Mouse (Mus musculus) cortical plate, adult 2 months (tissue): ENCODE results near the gene Mnd1. TPM values are rescaled to one million over a fixed set of nuclear protein-coding genes. Genes with fewer than 3 reads are reported as not detected.

Source experiments
- H3K27ac ChIP-seq: fragments of 200-500 bp; 2 replicates; pipeline ENCODE4 v1.5.1; 2012; ENCODE audit warnings: low read length, control low read depth, inconsistent platforms; ENCODE audit not compliant: insufficient read depth
- H3K4me1 ChIP-seq: fragments of 200-500 bp; 2 replicates; pipeline ENCODE4 v1.6.1; 2011; ENCODE audit warnings: low read length; ENCODE audit not compliant: control insufficient read depth, insufficient read depth
- H3K4me3 ChIP-seq: fragments of 200-500 bp; 2 replicates; pipeline ENCODE4 v1.5.1; 2011; ENCODE audit warnings: mild to moderate bottlenecking, low read length, control low read depth; ENCODE audit not compliant: insufficient read depth
- CTCF ChIP-seq: fragments of 200-500 bp; IDR thresholded peaks from 2 replicates; pipeline ENCODE4 v1.5.1; 2011; ENCODE audit warnings: mild to moderate bottlenecking, control low read depth, low read length; ENCODE audit not compliant: insufficient read depth; ENCODE audit errors: extremely low read depth
- POLR2A ChIP-seq: fragments of 200-500 bp; IDR thresholded peaks from 2 replicates; pipeline ENCODE4 v1.6.1; 2011; ENCODE audit warnings: mild to moderate bottlenecking, low read length, control low read depth; ENCODE audit not compliant: insufficient read depth; ENCODE audit errors: extremely low read depth
- polyA plus RNA-seq: library from polyadenylated mRNA; depleted of rRNA; stranded (reverse); fragments of >200 nt; gene quantifications from 2 replicates; pipeline ENCODE4 v1.2.3, GENCODE M21; 2012

The Mnd1 gene
- polyA plus RNA-seq, 1 experiment = 0.94 TPM

DNA sequence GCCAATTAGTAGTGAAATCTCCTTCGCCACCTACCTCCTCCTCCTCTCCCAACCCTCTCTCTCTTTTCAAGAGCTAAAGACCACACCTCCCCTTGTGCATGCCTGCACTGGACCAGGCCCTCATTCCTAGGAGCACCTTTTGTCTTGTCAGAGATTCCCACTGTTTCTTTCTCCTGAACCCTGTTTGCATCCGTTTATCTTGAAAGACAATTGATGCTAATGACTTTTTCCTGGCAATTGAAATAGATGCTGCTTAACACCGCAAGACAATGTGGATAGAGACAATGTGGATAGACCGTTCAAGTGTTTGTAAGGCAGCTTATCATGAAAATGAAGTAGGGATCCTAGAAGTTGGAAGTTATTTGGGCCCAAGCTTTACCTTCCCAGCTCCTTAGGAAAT, 26.1 kb upstream of the Mnd1 start:
- TF ChIP-seq CTCF (no peak), POLR2A (no peak)
- no peak overlapping the region for H3K27ac ChIP-seq
- H3K4me1 ChIP-seq = no peaks in the 10 kb centered on the region; the same call in 1 of the 2 replicates
- no peak overlapping the region for H3K4me3 ChIP-seq

DNA sequence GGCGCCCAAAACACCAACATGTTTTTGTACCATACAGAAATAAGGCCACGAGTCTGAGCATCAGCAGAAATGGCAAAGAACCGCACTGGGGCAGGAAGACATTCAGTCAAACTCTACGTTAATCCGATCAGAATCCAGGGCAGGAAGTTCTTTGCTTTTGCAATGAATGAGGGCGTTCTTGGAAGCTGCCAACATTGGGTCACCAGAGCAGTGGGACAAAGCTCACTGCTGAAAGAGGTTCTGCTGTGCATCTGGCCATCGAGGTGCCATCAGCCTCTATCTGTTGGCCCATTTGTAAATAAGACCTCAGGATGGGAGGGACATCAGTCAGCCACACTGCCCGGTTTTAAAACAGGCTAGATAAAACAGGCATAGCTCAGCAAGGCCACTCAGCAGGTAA, 25.5 kb upstream of the Mnd1 start:
- no peak overlapping the region for H3K27ac ChIP-seq
- no peaks in the 10 kb centered on the region; the same call in 1 of the 2 replicates for H3K4me1 ChIP-seq
- no peak overlapping the region for H3K4me3 ChIP-seq
- TF ChIP-seq POLR2A = no peak
- TF ChIP-seq CTCF = no peak

DNA sequence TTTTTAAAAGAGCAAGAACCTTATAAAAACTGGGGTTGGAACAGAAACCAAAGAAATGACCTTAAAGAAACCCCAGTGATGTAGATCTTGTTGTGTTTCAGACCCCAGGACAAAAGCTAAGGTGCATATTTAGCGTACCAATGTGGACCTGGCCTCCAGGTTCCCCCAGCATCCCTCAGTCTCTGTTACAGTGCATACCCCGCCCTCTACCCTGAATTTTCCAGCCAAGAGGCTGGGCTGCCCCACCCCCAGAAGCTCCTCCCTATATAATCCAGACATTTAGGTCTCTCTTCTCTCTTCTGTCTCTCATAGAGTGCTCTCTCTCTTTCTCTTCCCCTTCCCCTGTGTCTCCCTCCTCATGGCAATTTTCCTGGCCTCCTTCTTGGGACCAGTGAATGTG, 24.7 kb upstream of the Mnd1 start:
- no peak for TF ChIP-seq POLR2A
- no peak for TF ChIP-seq CTCF
- no peak overlapping the region for H3K27ac ChIP-seq
- H3K4me1 ChIP-seq = no peaks in the 10 kb centered on the region; the same call in 1 of the 2 replicates
- no peak overlapping the region for H3K4me3 ChIP-seq

DNA sequence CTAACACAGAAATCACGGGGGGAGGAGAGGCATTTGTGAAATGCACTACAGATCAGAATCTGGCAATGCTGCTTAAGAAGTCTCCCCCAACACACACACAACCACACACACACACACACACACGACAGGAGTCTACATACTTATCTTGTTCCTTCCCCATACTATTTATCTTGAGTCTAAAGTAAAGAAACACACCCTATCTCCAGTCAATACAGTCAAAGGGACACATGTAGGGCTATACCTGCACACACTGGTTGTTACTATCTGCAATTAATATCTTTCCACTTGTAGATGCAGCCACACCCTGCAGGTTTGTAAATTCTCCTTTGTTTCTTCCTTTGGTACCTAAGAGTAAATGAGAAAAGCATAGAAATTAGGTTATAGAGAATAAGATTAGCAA, 22.2 kb upstream of the Mnd1 start:
- Histone ChIP-seq H3K27ac (no peak overlapping the region), H3K4me1 (peaks cover 1% of the 10 kb centered on the region; the same call in 1 of the 2 replicates), H3K4me3 (no peak overlapping the region)
- TF ChIP-seq CTCF (no peak), POLR2A (no peak)

DNA sequence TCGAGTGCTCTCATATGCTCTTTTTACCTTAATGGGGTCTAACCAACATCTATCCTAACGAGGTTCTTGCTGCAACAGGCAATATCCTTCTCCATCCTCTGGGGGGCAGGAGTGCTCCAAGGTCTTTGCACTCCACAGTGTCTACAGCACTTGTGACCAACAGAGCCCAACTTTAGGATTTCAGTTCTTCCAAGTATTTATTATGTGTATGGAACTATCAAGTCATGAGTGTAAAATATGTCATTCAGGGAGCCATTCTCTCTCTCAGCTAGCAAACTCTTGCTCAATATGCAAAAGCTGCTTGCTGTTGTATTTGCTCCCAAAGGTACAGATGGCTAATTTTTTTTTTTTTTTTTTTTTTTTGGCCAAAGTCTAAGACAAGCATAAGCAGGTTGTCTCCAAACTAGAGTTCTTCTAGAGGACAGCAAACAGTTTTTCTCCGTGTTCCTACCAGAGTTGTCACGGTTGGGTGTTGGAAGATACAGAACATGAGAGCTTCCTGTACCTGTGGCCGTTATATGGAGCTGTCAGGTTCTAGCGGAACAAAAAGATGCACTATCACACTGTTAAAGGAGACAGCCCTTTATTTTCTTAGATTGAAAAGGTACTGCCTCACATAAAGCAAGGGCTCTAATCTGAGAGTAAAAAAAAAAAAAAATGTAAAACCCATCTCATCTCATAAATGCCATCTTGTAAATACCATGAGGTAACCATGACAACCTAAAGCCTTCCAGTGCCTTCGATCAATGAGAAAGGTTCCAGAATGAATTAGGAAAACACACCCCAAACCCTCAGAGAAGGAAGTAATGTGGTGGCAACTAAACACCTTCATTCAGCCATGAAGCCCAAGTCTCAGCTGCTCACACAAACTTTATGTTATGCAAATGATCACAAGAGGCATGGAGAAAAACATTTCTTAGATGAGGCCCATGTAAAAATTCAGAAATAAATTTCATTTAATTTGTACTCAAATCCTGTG, 20.0 kb upstream of the Mnd1 start:
- Histone ChIP-seq H3K27ac (no peak overlapping the region), H3K4me1 (peaks cover 1% of the 10 kb centered on the region; the same call in 1 of the 2 replicates), H3K4me3 (no peak overlapping the region)
- TF ChIP-seq CTCF = peak; percentile 93
- no peak for TF ChIP-seq POLR2A

DNA sequence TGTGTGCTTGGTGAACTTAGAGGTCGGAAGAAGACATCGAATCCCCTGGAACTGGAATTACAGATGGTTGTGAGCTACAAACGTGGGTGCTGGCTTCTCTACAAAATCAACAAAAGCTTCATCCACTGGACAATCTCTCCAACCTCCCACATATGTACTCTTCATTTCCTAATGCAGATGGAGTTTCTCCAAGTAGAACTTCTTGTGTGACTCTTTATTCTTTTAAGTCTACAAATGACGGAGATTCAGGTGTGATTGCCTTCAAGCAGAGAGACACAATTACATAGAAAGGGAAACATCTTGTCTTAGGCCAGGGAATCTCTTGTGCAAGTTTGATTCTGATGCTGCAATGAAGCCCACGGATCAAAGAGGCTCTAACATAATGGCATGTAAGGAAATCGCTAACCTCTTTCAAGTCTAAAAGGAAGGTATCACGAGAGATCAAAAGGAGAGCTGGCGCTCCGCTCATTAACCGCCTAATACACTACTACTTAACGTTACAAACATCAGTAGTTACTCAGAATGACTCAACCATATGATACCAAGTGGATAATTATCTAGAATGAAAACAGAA, 18.1 kb upstream of the Mnd1 start, which contains the start of gene Gm6525:
Gene Gm6525 (plus strand): TSS at position 524 of the 574 bp plus-strand sequence.
- Histone ChIP-seq H3K4me1 (peaks cover 1% of the 10 kb centered on the region; the same call in 1 of the 2 replicates), H3K4me3 (no peak within 1 kb of the TSS), H3K27ac (no peak within 1 kb of the TSS)
- no peak for TF ChIP-seq POLR2A
- no peak for TF ChIP-seq CTCF

DNA sequence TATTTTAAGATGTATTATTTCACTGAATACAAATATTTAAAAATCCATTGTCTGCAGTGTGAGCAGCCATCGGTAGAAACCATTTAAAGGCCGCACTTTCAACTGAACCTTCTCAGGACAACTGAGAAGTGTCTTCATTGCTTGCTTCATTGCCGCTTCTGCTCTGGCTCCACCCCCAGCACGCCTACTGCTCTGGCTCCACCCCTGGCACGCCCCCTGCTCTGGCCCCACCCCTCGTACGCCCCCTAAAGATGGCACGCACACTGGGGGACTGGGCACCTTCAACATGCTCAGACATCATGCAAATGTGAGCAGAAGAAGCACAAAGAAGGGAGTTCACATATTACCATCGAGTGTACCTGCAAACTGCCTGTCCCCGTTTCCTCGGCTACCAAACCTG, 16.8 kb upstream of the Mnd1 start:
- Histone ChIP-seq H3K4me1 (peaks cover 1% of the 10 kb centered on the region; the same call in 1 of the 2 replicates), H3K4me3 (no peak overlapping the region), H3K27ac (no peak overlapping the region)
- TF ChIP-seq POLR2A (no peak), CTCF (no peak)

DNA sequence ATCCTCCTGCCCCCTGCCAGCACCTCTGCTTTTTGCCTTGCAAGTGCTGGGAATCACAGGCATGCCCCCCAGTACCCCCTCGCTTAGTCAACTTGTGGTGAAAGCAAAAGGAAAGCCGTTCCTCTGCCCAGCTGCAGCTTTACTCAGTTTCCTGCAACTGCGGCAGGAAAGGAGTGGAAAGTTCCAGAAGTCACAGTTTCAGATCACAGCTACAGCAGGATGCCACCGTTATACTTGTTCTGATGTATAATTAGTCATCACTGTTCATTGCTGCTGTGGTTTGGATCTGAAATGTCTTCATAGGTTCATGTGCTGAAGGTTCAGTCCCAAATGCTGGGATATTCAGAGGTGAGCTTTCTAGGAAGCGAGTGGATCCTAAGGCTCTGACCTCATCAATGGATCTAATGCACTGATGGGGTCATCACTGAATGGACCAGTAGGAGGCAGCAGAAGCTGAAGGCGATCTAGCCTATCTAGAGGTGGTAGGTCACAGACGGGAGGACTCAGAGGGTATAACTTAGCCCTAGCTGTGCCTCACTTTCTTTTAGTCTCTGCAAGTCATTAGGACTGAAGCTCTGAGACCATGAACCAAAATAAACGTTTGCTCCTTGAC, 13.9 kb upstream of the Mnd1 start:
- Histone ChIP-seq H3K4me3 (no peak overlapping the region), H3K27ac (no peak overlapping the region), H3K4me1 (peaks cover 1% of the 10 kb centered on the region; the same call in 1 of the 2 replicates)
- TF ChIP-seq CTCF (peak; percentile 22), POLR2A (no peak)

DNA sequence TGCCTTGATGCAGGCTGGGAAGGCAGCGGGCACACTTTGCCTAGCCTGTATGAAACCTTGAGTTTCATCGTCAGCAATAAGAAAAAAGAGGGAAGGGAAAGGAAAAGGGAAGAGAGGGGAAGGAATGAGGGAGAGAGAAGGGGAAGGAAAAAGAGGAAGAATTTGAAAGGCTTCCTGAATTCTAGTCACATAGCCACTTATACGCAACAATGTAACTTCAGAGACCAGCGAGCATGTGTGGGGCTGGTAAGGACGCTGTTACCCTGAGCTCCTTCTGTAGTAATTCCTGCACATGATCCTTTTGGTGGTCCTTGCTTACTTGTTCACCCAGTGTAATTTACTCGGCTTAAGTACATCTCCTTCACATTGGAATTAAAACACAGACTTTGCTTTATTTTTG, 13.4 kb upstream of the Mnd1 start:
- H3K4me3 ChIP-seq = no peak overlapping the region
- peaks cover 1% of the 10 kb centered on the region; the same call in 1 of the 2 replicates for H3K4me1 ChIP-seq
- H3K27ac ChIP-seq = no peak overlapping the region
- no peak for TF ChIP-seq CTCF
- no peak for TF ChIP-seq POLR2A
